Mouse (Mus musculus) kidney, postnatal 25 days (tissue): ENCODE data around the gene Hpn.
A peak's percentile ranks its signal among the peaks of the same experiment; 100 is the strongest.

Experiments used
- DNase-seq, 2 experiments: peaks; one replicate each; pipeline ENCODE4 v3.0.0; 2021; ENCODE audit warnings: mixed read lengths in 2 of 2

The Hpn gene

DNA sequence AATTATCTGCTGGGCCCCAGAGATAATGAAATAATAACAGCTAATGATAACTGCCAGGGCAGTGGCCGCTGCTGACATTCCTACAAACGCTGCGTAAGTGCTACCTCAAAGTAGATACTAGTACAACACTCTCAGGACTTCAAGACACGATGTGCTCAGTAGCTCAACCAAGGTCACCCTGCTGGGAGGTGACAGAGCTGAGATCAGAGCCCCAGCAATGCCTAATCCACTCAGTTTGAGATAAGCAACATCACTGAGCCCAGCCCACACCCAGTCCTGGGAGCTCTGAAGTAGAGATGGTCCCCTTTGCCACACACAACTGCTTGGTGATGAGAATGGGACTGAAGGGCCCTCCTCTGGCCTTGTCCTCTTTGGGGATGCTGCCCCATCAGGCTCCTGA lies 25.2 kb upstream of the Hpn start:
- no peak for DNase-seq

- DNase-seq: peak; percentile 73 to 78
These were observed 24.7 kb upstream of the Hpn start for GRCm38 (mm10) chr7:31139765-31140164.

DNA sequence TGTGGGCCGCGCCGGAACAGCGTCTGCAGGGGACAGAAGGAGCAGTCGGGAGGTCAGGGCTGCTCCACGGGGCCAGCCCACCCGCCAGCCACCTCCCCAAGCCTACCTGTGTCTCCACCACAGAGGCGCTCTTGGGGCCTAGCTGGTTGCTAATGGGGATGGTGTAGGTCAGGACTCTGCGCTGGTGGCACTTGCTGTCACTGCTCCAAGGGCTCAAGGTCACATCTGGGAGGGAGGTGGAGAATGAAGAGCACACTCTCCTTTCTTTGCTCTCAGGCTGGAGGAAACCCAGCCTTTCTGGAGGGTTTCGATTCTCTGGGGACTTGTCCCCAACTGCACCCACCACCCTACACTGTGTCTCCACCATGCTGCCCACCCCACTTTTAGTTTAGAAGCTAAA lies 20.6 kb upstream of the Hpn start:
- DNase-seq: no peak

- no peak for DNase-seq
These were observed 16.8 kb upstream of the Hpn start for GRCm38 (mm10) chr7:31131866-31132265.

DNA sequence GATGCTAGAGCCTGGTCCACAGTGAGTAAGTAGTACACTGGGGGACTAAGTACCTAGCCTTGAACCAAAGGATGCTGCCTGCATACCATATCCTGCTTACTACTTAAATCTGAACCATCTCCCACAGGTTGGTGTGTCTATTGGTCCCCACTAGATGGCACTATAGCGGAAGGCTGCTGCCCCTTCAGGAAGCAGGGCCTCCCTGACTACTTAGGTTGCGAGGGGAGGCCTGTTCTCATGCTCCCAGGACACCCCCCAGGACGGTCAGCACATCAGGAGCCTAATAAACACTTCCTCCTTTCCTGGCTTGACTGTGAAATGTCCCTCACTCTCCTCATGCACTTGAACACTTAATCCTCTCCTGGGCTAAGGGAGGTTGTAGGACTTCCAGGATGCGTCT lies 15.8 kb upstream of the Hpn start:
- peak; percentile 54 to 64 for DNase-seq

- DNase-seq: no peak
These were observed 15.1 kb upstream of the Hpn start for GRCm38 (mm10) chr7:31130197-31130596.

- DNase-seq: no peak
These were observed 13.1 kb upstream of the Hpn start for GRCm38 (mm10) chr7:31128157-31128705.

DNA sequence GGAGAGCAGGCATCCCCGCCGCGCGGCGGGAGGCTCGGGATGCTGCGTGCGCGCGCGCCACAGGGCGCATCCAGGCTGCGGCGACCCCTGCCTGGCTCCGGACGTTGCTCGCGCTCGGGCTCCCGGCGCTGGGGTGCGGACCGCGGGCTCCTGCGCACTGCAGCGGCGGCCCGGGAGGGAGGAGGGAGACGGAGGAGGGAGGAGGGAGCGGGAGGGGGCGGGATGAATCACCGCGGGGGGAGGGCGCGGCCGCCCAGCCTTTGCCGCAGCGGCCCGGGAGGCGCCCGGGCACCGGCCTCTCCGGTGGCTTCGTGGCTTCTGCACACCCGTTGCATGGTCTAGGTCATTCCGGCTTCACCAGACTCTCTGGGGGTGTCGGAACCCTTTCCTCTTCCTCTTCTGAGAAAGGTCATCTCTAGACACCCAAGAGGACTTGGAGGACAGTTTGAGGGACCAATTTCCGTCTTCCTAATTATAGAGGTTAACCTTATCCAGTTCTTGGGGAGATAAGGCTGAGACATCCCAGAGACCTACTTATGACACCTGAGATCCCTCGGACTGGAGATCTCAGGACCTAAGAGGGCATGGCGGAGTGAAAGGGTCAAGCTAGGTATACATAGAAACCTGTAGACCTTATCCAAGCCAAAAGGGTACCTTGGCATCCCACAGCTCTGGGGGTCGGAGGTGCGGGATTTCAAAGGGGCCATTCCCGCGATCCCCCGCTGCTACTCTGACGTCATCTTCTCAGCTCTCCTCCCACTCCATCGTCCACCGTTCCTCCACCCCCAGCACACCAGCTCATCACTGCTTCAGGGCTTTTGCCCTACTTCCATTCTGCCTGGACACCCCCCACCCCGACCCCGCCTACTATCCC lies 12.0 kb upstream of the Hpn start, which contains the start of gene Scn1b:
Scn1b (minus strand) TSS at position 153 of the 874 bp plus-strand sequence.
- peak; percentile 65 to 84 for DNase-seq

GRCm38 (mm10) chr7:31126211-31126751 lies 11.2 kb upstream of the Hpn start:
- no peak for DNase-seq

- no peak for DNase-seq
These were observed 10.0 kb upstream of the Hpn start for GRCm38 (mm10) chr7:31125116-31125515.

- no peak for DNase-seq
These were observed 9.3 kb upstream of the Hpn start for GRCm38 (mm10) chr7:31124381-31124780.

GRCm38 (mm10) chr7:31123697-31124096 lies 8.6 kb upstream of the Hpn start:
- no peak for DNase-seq

- no peak for DNase-seq
These were observed 7.8 kb upstream of the Hpn start for GRCm38 (mm10) chr7:31122641-31123631.

DNA sequence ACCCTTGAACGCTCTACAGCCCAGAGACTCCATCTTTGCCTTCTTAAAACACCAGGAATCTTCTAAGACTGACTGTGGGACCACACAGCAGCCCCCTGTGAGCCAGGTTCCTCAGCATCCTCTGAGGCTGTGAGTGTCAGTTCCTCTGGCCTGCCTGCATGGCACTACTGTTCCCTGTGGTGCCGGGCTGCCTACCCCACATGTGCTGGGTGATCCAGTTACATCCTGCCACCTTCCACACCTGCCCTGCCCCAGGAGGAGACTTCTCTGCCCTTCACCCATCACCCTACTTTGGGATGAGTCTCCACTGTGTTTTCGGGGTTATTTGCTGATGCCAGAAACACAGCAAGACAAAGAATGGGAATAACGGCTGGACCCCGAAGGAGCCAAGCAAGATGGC lies 4.5 kb upstream of the Hpn start:
- DNase-seq: no peak

GRCm38 (mm10) chr7:31118486-31118885 lies 3.4 kb upstream of the Hpn start:
- DNase-seq: peak; percentile 59 to 76

DNA sequence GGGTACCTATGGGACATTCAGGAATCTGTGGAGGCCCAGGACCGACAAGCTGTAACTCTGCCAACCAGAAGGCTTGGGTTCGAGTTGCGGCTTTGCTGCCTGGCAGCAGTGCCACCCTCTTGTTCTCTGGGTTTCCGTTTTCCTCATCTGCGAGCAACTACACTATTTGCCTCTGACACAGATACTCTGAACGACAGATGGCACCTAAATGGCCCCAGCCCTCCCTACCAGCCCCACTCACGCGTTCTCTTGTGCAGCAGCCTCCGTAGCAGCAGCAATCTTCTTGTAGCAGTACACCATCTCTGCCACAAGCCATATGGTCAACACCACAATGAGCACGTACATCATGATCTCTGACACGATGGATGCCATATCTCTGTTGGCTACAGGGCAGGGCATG lies 2.4 kb upstream of the Hpn start:
- DNase-seq: no peak

DNA sequence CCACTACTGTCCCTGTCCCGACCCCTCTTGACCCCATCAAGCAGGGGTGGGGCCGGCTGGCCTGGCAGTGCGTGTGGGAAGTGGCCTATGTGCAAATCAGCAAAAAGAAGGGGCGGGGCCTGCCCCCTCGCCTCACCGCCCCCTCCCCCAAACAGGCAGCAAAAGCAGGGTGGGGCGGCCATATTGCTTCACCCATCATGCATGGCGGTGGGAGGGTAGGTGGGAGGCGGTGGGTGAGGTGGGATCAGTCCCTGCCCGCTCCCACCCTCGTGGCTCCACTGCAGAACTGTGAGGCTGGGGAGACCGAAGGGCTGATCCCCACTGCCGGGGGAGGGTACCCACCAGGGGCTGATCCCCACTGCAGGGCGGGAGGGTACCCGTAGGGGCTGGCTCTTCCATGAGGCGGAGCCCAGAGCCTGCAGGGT lies 1.6 kb upstream of the Hpn start:
- peak; percentile 17 to 69 for DNase-seq

DNA sequence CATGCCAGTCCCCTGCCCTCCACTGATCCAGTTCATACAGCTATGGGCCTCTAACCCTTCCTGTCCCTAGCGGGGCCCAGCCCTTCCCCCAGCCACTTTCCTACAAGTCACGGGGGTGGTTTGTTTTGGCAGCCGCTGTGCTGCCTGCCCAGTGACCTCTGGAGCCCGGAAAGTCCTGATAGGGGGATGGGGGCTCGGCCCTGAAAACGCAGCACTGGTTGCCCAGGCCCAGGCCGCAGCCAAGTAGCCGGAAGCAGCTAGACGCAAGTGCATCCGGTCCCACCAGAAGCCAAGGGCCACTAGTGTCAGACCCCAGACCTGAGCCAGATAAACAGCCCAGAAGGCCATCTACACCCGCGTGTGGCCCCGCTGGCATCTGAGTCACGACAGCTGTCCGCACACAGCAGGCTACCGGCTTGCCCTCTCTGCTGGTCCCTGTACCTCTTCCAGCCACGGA lies 525 bp upstream of the Hpn start:
- peak; percentile 90 to 97 for DNase-seq

DNA sequence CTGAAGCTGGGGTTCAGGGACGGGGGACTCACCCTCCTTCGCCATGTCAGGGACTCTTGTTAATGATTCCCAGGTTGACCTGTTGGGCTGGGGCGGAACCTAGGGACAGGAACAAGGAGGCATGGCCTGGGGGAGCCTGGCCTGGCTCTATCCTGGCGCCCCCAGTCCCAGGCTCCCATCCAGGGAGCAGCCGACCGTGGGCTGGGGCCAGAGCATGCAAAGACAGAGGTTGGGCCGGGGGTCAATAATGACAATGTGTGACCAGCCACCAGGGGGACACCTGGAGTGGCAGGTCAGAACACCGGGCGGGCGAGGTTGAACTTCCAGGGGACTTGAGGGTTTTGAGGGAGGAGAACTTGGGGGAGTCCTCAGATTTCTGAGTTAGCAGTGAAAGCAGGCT lies 444 bp downstream of the Hpn start:
- peak; percentile 72 to 90 for DNase-seq

GRCm38 (mm10) chr7:31113800-31114199 lies 1.3 kb downstream of the Hpn start:
- DNase-seq: peak; percentile 71 to 87

DNA sequence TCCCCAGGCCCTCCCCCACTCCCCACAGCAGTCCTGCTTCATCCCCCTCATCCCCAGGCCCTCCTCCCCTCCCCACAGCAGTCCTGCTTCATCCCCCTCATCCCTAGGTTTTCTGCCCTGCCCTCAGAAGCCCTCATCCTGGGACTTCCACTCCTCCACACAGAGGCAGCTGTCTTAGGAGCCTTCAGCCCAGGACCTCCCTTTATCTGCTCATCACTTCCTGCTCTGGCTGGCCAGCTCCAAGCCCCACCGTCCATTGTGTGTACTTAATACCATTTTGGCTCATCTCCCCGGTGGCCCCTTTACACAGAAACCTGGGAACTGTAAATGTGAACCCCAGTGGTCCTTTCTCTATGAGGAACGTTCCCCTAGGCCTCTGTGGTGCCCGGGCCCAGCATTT lies 3.1 kb downstream of the Hpn start:
- DNase-seq: peak in 1 of 2 experiments; percentile 28

- DNase-seq: no peak
These were observed 4.2 kb downstream of the Hpn start for GRCm38 (mm10) chr7:31110861-31111385.
